Mouse (Mus musculus): ENCODE measurements at regions not wholly inside any gene's neighbourhood (a gene's known extent, or its start where the extent isn't known, plus 50 kb on each side); places are given as distances from the start of the nearest gene placed in this dataset.

DNA sequence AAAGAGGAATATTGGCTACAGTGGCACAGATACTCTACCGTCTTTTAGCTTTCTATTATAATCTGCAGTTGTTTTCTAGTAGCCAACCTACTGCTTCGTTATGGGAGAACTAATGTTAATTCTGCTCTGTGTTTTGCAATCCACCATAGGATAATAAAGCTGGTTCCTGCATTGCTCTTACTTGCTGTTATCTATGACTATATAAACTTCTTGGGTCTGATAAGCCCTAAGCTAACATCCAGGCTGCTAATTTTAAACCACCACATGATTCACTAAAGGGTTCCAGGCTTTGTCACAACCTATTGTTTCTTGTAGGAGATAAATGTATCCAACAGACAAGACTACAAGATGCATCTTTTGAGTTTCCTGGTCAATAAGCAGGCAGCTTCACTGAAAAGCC lies 173.5 kb upstream of the Aga start:
- H3K4me3 ChIP-seq (replicated peaks; ENCODE audit: low read length): no peak overlapping the region

DNA sequence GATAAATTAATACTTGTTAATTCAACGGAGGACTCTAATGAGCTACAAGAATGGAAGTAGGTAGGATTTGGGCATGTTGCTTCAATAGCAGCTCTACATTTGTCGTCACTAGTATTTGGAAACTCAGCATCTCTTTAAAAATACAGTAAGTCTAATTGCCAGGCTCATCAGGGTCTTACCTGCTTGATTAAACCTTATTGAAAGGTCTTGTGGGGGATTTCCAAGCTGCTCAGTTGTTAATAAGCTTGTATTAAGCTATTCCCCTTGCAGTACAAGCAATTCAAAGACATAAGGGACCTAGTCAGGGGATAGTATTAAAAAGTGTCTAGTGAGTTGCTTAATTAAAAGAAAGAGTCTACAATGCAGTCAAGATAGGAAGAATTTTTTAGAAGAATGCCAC lies 142.9 kb upstream of the Aga start:
- 19% methylated on average over 2 of the region's 2 CpGs for WGBS
- H3K36me3 ChIP-seq (ENCODE audit: control insufficient read depth, insufficient read depth): no peaks in the 10 kb centered on the region
- 0 out of 2 replicates have a peak, but pooled peaks cover 4% of the 10 kb centered on the region for H3K4me1 ChIP-seq (replicated peaks; ENCODE audit: control insufficient read depth, insufficient read depth, low read length)
- H3K27ac ChIP-seq (ENCODE audit: low read length): no peak overlapping the region
- no peak for ATAC-seq
- no peak overlapping the region for H3K4me2 ChIP-seq (ENCODE audit: low read length)
- H3K4me3 ChIP-seq (replicated peaks; ENCODE audit: low read length): no peak overlapping the region
- no peaks in the 10 kb centered on the region for H3K27me3 ChIP-seq (replicated peaks; ENCODE audit: control insufficient read depth, insufficient read depth, low read length)
- H3K9ac ChIP-seq (replicated peaks; ENCODE audit: low read depth, low read length): no peak overlapping the region
- no peaks in the 10 kb centered on the region for H3K9me3 ChIP-seq (ENCODE audit: control insufficient read depth, low read length)

More for the DNA sequence above, 173.5 kb upstream of the Aga start:
- H3K36me3 ChIP-seq (ENCODE audit: control insufficient read depth, insufficient read depth): no peaks in the 10 kb centered on the region
- WGBS: 91% methylated on average over 2 of the region's 2 CpGs
- no peaks in the 10 kb centered on the region for H3K9me3 ChIP-seq (ENCODE audit: control insufficient read depth, low read length)
- H3K4me1 ChIP-seq (replicated peaks; ENCODE audit: control insufficient read depth, insufficient read depth, low read length): no peaks in the 10 kb centered on the region
- H3K27me3 ChIP-seq (replicated peaks; ENCODE audit: control insufficient read depth, insufficient read depth, low read length): no peaks in the 10 kb centered on the region
- no peak for ATAC-seq
- H3K27ac ChIP-seq (ENCODE audit: low read length): no peak overlapping the region
- no peak overlapping the region for H3K4me2 ChIP-seq (ENCODE audit: low read length)
- no peak overlapping the region for H3K9ac ChIP-seq (replicated peaks; ENCODE audit: low read depth, low read length)

DNA sequence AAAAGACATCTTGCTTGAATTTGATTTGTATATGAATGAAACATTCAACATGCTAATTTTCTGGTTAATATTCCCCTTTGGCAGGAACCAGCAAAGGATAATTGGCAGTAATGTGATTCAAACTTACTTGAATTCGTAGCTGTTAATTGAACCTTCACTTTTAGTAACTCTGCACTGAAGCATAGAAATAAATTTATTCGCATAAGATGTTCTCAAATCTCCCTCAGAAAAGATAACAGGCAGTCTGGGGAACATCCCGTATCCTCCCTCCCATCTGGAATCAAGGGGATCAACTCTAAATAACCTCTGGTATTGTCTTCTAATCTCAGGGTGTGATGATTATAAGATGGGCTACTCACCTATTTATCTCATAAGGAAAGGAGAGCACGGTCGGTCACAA lies 138.1 kb upstream of the Aga start:
- Histone ChIP-seq H3K9me3 (ENCODE audit: control insufficient read depth, low read length) (no peaks in the 10 kb centered on the region), H3K4me1 (replicated peaks; ENCODE audit: control insufficient read depth, insufficient read depth, low read length) (0 out of 2 replicates have a peak, but pooled peaks cover 4% of the 10 kb centered on the region), H3K9ac (replicated peaks; ENCODE audit: low read depth, low read length) (no peak overlapping the region), H3K27ac (ENCODE audit: low read length) (peak overlapping the region; percentile 53), H3K27me3 (replicated peaks; ENCODE audit: control insufficient read depth, insufficient read depth, low read length) (no peaks in the 10 kb centered on the region), H3K4me2 (ENCODE audit: low read length) (no peak overlapping the region), H3K4me3 (replicated peaks; ENCODE audit: low read length) (no peak overlapping the region), H3K36me3 (ENCODE audit: control insufficient read depth, insufficient read depth) (no peaks in the 10 kb centered on the region)
- ATAC-seq: peak; percentile 78
- 31% methylated on average over 5 of the region's 5 CpGs for WGBS

DNA sequence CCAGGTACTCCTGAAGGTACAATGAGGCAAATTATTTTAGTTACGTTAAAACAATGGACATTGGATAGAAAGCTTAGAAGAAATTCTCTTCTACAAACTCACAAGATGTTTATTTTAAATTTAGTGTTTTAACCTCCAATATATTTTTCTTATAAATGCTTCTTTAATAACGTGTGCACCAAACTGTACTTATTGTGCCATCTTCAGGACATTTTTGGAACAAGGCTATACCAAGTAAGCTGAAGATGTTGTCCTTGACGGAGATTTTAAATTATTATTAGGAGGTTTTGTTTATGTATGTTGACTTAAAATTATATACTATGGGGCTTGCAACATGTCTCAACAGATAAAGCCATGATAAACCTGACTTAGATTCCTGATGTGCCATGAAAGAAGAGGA lies 99.4 kb upstream of the Aga start:
- Histone ChIP-seq H3K36me3 (ENCODE audit: control insufficient read depth, insufficient read depth) (no peaks in the 10 kb centered on the region), H3K9me3 (ENCODE audit: control insufficient read depth, low read length) (no peaks in the 10 kb centered on the region), H3K4me2 (ENCODE audit: low read length) (no peak overlapping the region), H3K9ac (replicated peaks; ENCODE audit: low read depth, low read length) (no peak overlapping the region), H3K4me1 (replicated peaks; ENCODE audit: control insufficient read depth, insufficient read depth, low read length) (no peaks in the 10 kb centered on the region), H3K27ac (ENCODE audit: low read length) (no peak overlapping the region), H3K27me3 (replicated peaks; ENCODE audit: control insufficient read depth, insufficient read depth, low read length) (no peaks in the 10 kb centered on the region), H3K4me3 (replicated peaks; ENCODE audit: low read length) (no peak overlapping the region)
- ATAC-seq: no peak
- 72% methylated on average over 3 of the region's 3 CpGs for WGBS

DNA sequence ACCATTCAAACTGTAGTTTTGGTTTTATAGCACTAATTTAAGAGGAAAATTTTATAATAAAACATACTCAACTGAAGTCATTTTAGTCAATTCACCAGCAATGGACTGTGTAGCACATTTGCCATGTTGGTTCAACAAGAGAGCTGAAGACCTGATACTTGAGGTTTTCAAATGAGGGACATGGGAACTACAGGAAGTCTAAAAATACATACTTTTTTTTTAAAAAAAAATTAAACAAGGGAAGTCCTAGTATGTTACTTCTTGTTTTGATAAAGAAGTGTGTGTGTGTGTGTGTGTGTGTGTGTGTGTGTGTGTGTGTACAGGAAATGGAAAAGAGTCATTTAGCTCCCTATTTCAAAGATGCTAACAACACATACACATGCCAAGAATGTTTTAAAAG lies 77.3 kb upstream of the Aga start:
- Histone ChIP-seq H3K9ac (replicated peaks; ENCODE audit: low read depth, low read length) (no peak overlapping the region), H3K9me3 (ENCODE audit: control insufficient read depth, low read length) (no peaks in the 10 kb centered on the region), H3K36me3 (ENCODE audit: control insufficient read depth, insufficient read depth) (no peaks in the 10 kb centered on the region), H3K4me1 (replicated peaks; ENCODE audit: control insufficient read depth, insufficient read depth, low read length) (no peaks in the 10 kb centered on the region), H3K4me3 (replicated peaks; ENCODE audit: low read length) (no peak overlapping the region), H3K27ac (ENCODE audit: low read length) (no peak overlapping the region), H3K4me2 (ENCODE audit: low read length) (no peak overlapping the region), H3K27me3 (replicated peaks; ENCODE audit: control insufficient read depth, insufficient read depth, low read length) (no peaks in the 10 kb centered on the region)
- no peak for ATAC-seq

DNA sequence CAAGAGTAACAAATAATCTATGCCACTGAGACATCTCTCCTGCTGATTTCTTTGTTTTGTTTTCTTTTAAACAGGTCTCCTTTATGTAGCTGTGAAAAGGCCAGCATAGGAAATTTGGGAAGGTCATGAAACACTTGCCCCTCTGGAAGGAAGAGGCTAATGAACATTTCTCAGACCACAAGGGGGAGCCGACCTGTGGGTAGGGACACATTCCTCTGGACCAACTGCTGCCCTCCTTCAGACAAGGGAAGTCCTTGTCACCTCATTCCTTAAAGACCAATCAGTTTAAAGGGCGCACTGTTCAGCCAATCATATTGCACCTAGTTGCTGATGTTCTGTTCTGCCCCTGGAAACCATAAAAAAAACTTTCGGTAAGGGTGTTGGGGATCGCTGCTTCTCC lies 75.8 kb upstream of the Aga start:
- Histone ChIP-seq H3K4me1 (replicated peaks; ENCODE audit: control insufficient read depth, insufficient read depth, low read length) (no peaks in the 10 kb centered on the region), H3K4me2 (ENCODE audit: low read length) (no peak overlapping the region), H3K9ac (replicated peaks; ENCODE audit: low read depth, low read length) (no peak overlapping the region), H3K27ac (ENCODE audit: low read length) (no peak overlapping the region), H3K27me3 (replicated peaks; ENCODE audit: control insufficient read depth, insufficient read depth, low read length) (no peaks in the 10 kb centered on the region), H3K4me3 (replicated peaks; ENCODE audit: low read length) (no peak overlapping the region), H3K9me3 (ENCODE audit: control insufficient read depth, low read length) (no peaks in the 10 kb centered on the region), H3K36me3 (ENCODE audit: control insufficient read depth, insufficient read depth) (no peaks in the 10 kb centered on the region)
- 92% methylated on average over 4 of the region's 4 CpGs for WGBS
- ATAC-seq: no peak

DNA sequence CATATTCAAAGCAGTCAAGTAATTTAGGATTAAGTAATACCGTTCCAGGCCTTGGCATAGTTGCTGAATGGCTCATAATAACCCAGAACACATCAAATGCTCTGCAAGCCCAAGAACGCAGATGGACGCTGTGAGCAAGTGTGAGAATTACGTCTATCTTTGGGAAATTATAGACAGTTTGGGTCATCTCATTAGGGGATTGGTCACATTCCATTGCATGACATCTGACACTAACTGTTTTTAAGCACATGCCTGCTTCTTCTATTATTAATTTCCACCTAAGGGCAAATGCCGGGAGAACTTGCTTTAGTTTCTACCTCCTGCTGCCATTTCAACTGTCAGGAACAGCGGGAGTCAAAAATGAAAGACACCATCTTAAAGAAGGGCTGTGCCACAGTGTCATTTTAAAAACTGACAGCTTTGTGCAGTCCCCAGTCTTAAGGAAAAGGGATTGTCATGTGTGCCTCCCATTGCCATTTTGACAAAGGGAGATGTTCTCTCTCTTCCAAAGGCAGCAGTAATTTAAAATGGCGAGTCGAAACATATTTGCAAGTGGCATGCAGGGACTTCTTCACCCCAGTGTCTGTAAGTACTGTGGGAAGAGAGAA lies 64.7 kb upstream of the Aga start:
- no peaks in the 10 kb centered on the region for H3K9me3 ChIP-seq (ENCODE audit: control insufficient read depth, low read length)
- H3K27ac ChIP-seq (ENCODE audit: low read length): no peak overlapping the region
- no peaks in the 10 kb centered on the region for H3K27me3 ChIP-seq (replicated peaks; ENCODE audit: control insufficient read depth, insufficient read depth, low read length)
- H3K4me2 ChIP-seq (ENCODE audit: low read length): no peak overlapping the region
- H3K4me1 ChIP-seq (replicated peaks; ENCODE audit: control insufficient read depth, insufficient read depth, low read length): no peaks in the 10 kb centered on the region
- 54% methylated on average over 8 of the region's 8 CpGs for WGBS
- ATAC-seq: no peak
- H3K9ac ChIP-seq (replicated peaks; ENCODE audit: low read depth, low read length): no peak overlapping the region
- H3K36me3 ChIP-seq (ENCODE audit: control insufficient read depth, insufficient read depth): no peaks in the 10 kb centered on the region
- H3K4me3 ChIP-seq (replicated peaks; ENCODE audit: low read length): no peak overlapping the region
